Mouse (Mus musculus) regulatory T cell (primary cell): ENCODE measurements at regions not wholly inside any gene's neighbourhood (a gene's known extent, or its start where the extent isn't known, plus 50 kb on each side); places are given as distances from the start of the nearest gene placed in this dataset.
"Not testable (repeated sequence)": the region's sequence is repeated elsewhere in the genome, so short reads cannot be mapped to it uniquely, and the experiment has no call there.

Experiments
- in situ Hi-C: fragments of 300-600 bp; cut with MboI, MseI; formaldehyde crosslinking; loops from one replicate; pipeline ENCODE4 v1.15.1; 2025; ENCODE audit warnings: high pct_unique_total_duplicates

DNA sequence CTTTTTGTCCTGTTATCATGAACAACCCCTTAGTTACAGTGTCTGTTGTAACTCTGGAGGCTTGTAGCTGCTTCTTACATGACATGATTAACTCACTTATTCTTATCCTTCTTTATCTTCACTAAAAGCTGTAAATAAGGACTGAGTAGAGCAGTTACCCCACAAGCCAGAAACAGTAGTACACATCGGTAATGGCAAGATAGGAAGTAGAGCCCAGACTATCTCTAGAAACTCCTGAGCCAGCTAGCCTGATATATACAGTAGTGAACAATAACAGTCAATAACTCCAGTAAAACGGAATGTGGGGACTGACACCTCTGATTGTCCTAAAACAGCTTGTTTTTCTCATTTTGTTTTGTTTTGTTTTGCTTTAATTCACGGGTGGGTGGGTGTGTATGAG is 80.9 kb upstream of the Adss start:
- in situ Hi-C loops, result loop anchor here (10.0 kb wide), 1 partner anchor 708 kb away; no protein-coding TSS in a partner anchor

GRCm38 (mm10) chr1:177901566-177901965 is 81.7 kb upstream of the Catspere2 start:
- in situ Hi-C loops, result no loop called here

DNA sequence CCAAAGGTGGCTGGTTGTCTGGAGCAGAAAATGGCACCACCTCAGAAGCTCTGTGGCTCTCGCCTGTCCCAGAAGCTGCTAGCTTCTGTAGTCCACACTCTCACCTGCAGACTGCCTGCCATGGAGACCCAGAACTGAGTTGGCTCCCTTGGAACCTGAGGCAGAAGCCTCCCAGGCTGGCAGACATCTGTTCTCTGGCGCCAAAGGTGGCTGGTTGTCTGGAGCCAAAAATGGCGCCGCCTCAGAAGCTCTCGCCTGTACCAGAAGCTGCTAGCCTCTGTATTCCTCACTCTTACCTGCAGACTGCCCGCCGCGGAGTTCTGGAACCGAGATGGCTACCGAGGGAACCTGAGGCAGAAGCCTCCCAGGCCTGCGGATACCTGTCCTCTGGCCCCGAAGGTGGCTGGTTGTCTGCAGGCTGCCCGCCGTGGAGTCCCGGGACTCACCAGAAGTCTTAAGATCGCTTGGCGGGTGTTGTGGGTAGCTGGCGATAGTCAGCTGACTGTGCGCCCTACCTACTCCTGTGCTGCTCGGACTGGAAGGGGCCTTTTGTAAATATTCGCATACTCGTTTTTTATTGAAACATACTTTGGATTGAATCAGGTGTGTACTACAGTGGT is 54.7 kb upstream of the Catspere2 start:
- in situ Hi-C loops, result not testable (repeated sequence)
